Mouse (Mus musculus): ENCODE measurements around the gene Cox6a2. TPM values are rescaled to one million over a fixed set of nuclear protein-coding genes. Genes with fewer than 3 reads are reported as not detected.

Cox6a2 gene
- polyA plus RNA-seq, 1 experiment from 2014 or later: 6.8 TPM

DNA sequence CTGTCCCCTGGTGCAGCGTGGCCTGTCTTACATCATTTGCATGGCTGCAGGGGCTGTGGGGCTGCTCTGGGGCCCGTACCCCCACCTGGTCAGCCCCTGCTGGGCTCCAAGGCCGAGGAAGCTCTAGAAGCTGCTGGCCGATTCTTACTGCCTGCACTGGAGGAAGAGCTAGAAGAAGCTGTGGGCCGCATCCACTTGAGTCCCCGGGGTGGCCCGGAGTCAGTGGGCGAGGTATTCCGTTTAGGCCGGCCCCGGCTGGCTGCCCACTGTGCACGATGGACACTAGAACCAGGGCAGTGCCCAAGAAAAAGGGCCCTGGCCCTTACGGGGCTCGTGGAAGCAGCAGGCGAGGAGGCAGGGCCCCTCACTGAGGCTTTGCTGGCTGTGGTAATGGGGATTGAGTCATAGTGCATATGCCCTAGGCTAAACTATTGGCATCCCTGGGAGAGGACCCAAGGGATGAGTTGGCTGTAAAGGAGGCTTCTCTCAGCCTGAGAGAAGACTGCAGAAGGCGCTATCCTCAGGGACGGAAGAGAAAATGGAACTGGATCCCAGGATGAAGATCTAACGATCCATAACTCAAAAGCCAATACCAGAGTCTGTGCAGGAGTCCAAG lies 38.3 kb upstream of the Cox6a2 start:
- peaks cover 52% of the 10 kb centered on the region for H3K36me3 ChIP-seq (replicated peaks)
- ATAC-seq (ENCODE audit: insufficient read depth): no peak
- WGBS (ENCODE audit: insufficient replicate concordance): 87% methylated on average over 18 of the region's 18 CpGs

DNA sequence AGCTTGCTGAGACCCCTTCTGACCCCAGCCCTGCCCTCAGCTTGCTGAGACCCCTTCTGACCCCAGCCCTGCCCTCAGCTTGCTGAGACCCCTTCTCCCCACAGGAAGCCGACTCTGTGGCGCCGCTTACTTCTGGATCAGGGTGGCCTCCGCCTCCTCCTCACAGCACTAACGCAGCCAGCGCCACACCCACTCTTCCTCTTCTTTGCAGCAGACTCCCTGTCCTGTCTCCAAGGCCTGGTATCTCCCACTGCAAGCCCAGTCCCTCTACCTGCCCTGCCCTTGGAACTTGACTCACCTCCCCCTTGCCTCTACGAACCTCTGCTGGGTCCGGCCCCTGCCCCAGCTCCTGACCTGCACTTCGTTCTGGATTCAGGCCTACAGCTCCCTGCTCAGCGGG lies 37.7 kb upstream of the Cox6a2 start:
- ATAC-seq (ENCODE audit: insufficient read depth): no peak

More for the DNA sequence above, 38.3 kb upstream of the Cox6a2 start:
- Histone ChIP-seq H3K9ac (no peak overlapping the region), H3K27ac (replicated peaks) (no peak overlapping the region), H3K27me3 (peaks cover 17% of the 10 kb centered on the region), H3K9me3 (replicated peaks) (no peaks in the 10 kb centered on the region), H3K4me1 (replicated peaks) (peaks cover 39% of the 10 kb centered on the region), H3K4me3 (replicated peaks) (no peak overlapping the region), H3K4me2 (no peak overlapping the region)

DNA sequence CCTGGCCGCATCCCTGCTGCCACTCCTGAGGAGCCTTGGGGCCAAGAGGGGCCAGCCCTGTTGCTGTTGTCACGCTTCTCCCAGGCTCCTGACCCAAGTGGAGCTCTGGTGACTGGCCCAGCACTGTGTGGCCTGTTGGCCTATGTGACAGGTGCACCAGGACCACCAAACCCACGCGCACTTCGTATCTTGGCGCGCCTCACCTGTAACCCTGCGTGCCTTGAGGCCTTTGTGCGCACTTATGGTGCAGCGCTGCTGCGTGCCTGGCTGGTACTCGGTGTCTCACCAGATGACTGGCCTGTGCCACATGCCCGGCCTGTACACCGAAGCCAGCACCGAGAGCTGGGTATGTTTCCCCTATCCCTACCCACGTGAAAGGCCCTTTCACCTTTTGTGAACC lies 36.1 kb upstream of the Cox6a2 start:
- WGBS (ENCODE audit: insufficient replicate concordance): 88% methylated on average over 16 of the region's 16 CpGs
- Histone ChIP-seq H3K27me3 (peaks cover 8% of the 10 kb centered on the region; the same call in 1 of the 2 replicates), H3K4me3 (replicated peaks) (no peak overlapping the region), H3K4me2 (no peak overlapping the region), H3K27ac (replicated peaks) (no peak overlapping the region), H3K36me3 (replicated peaks) (peaks cover 55% of the 10 kb centered on the region), H3K9ac (no peak overlapping the region), H3K9me3 (replicated peaks) (no peaks in the 10 kb centered on the region), H3K4me1 (replicated peaks) (peaks cover 39% of the 10 kb centered on the region)
- ATAC-seq (ENCODE audit: insufficient read depth): no peak

More for the DNA sequence above, 37.7 kb upstream of the Cox6a2 start:
- Histone ChIP-seq H3K9ac (no peak overlapping the region), H3K27me3 (peaks cover 13% of the 10 kb centered on the region), H3K9me3 (replicated peaks) (no peaks in the 10 kb centered on the region), H3K4me1 (replicated peaks) (peaks cover 45% of the 10 kb centered on the region), H3K4me2 (no peak overlapping the region), H3K36me3 (replicated peaks) (peaks cover 55% of the 10 kb centered on the region), H3K4me3 (replicated peaks) (no peak overlapping the region), H3K27ac (replicated peaks) (no peak overlapping the region)
- WGBS (ENCODE audit: insufficient replicate concordance): 85% methylated on average over 10 of the region's 10 CpGs

DNA sequence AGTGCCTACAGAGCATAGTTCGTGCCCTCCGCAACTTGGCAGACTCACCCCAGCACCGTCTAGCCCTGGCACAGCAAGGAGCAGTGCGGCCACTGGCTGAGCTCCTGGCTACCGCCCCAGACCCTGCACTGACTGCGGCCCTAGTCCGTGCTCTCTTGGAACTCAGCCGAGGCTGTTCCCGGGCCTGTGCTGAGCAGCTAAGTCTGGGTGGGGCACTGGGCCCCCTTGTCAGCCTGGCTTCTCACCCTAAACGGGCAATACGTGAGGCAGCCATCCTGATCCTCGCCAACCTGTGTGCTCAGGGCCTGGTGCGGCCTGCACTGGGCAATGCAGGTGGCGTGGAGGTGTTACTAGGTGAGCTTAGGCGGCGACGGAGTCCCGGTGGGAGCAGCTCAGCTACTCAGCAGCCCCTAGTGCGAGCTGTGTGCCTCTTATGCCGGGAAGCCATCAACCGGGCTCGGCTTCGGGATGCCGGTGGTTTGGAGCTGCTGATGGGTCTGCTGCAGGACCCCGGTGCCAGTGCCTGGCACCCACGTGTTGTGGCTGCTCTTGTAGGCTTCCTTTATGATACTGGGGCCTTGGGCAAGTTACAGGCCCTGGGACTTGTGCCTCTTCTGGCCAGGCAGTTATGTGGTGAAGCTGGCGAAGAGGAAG lies 34.1 kb upstream of the Cox6a2 start:
- Histone ChIP-seq H3K36me3 (replicated peaks) (peaks cover 60% of the 10 kb centered on the region), H3K27ac (replicated peaks) (no peak overlapping the region), H3K9me3 (replicated peaks) (no peaks in the 10 kb centered on the region), H3K4me1 (replicated peaks) (peaks cover 33% of the 10 kb centered on the region), H3K27me3 (no peaks in the 10 kb centered on the region), H3K9ac (no peak overlapping the region), H3K4me3 (replicated peaks) (no peak overlapping the region), H3K4me2 (no peak overlapping the region)
- ATAC-seq (ENCODE audit: insufficient read depth): no peak
- 88% methylated on average over 27 of the region's 27 CpGs for WGBS (ENCODE audit: insufficient replicate concordance)

DNA sequence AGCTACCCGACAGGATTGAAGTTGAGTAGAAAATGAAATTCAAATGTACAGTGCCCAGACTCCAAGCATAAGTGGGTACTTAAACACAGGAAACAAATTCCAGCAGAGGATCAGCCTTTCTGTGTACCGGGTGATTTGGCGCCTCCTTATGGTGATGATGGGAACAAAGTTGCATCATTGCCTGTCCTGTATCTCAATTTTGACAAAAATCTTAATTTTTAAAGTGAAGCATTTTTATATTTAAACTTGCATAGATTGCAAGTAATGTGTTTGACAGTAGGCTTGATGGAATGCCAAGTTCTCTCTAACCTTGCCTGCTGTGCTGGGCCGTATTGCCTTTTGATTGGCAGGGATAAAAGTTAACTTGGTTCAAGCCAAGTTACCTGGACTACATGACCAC lies 32.8 kb upstream of the Cox6a2 start:
- ATAC-seq (ENCODE audit: insufficient read depth): no peak
- Histone ChIP-seq H3K4me3 (replicated peaks) (peak overlapping the region; percentile 82), H3K4me2 (peak overlapping the region; percentile 81), H3K27ac (replicated peaks) (peak overlapping the region; percentile 99), H3K4me1 (replicated peaks) (peaks cover 33% of the 10 kb centered on the region), H3K27me3 (no peaks in the 10 kb centered on the region), H3K9ac (peak overlapping the region; percentile 55), H3K9me3 (replicated peaks) (no peaks in the 10 kb centered on the region), H3K36me3 (replicated peaks) (peaks cover 48% of the 10 kb centered on the region)
- 24% methylated on average over 4 of the region's 4 CpGs for WGBS (ENCODE audit: insufficient replicate concordance)

DNA sequence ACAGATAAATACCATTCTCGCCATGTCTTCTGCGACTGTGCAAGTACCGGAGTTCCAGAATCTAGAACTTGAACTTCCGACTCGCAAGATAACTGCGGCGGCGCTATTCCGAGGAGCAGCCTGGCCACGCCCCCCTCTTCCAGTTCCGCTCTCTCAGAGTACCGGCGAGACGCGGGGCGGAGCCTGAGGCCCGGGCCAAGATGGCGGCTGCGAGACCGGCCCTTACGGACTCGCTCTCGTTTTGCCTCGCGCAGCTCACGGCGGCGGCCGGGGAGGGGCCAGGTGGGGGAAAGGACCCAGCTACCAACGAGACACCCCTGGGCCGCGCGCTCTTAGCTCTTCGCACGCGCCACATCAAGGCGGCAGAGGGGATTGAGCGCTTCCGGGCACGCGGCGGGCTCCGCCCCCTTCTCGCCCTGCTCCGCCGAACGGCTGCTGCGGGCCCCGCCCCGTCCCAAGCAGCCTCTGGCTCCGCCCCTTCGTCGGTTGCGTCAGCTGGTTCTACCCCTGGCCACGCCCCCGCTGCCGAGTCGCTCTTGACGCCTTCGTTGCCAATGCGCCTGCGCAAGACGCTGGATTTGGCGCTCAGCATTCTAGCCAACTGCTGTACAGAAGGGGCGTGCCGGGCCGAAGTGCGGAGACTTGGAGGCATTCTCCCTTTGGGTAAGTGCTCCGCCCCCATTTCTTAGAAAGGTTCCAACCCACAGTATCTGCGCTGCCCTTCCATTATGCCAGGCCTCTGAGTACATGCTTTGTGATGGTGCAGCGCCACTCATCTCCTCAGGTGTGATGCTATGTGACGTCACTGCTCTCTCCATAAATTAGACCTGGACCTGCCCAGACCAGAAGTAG lies 32.0 kb upstream of the Cox6a2 start, which contains the start of gene 9130023H24Rik:
Gene 9130023H24Rik (minus strand): TSS at position 105 of the 852 bp plus-strand sequence.
- Histone ChIP-seq H3K4me2 (peak within 1 kb of the TSS; percentile 84), H3K27ac (replicated peaks) (peak within 1 kb of the TSS; percentile 99), H3K9me3 (replicated peaks) (no peaks in the 10 kb centered on the region), H3K4me3 (replicated peaks) (peak within 1 kb of the TSS; percentile 82), H3K27me3 (no peaks in the 10 kb centered on the region), H3K4me1 (replicated peaks) (peaks cover 33% of the 10 kb centered on the region), H3K9ac (peak within 1 kb of the TSS; percentile 82), H3K36me3 (replicated peaks) (peaks cover 45% of the 10 kb centered on the region)
- peak; percentile 87 for ATAC-seq (ENCODE audit: insufficient read depth)
- WGBS (ENCODE audit: insufficient replicate concordance): under 1% methylated on average over 72 of the region's 72 CpGs

DNA sequence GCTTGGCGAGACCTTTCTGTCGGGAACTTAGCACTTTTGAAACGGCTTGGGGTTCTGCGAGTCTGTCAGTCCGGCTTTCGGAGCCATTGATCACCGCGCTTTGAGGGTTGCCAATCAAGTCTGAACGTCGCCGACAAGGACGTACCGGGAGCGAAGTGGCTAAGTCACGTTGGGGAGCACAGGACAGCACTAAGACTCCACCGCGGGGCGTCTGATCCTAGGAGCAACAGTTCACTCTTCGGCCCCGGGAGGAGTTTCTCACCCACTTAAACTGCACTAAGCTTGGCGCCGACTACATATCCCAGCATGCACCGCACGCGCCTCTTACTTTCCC lies 31.4 kb upstream of the Cox6a2 start:
- Histone ChIP-seq H3K27me3 (no peaks in the 10 kb centered on the region), H3K4me1 (replicated peaks) (peaks cover 33% of the 10 kb centered on the region), H3K4me3 (replicated peaks) (peak overlapping the region; percentile 82), H3K4me2 (peak overlapping the region; percentile 84), H3K27ac (replicated peaks) (peak overlapping the region; percentile 99), H3K9me3 (replicated peaks) (no peaks in the 10 kb centered on the region), H3K9ac (peak overlapping the region; percentile 82), H3K36me3 (replicated peaks) (peaks cover 40% of the 10 kb centered on the region)
- WGBS (ENCODE audit: insufficient replicate concordance): under 1% methylated on average over 25 of the region's 25 CpGs
- no peak for ATAC-seq (ENCODE audit: insufficient read depth)

DNA sequence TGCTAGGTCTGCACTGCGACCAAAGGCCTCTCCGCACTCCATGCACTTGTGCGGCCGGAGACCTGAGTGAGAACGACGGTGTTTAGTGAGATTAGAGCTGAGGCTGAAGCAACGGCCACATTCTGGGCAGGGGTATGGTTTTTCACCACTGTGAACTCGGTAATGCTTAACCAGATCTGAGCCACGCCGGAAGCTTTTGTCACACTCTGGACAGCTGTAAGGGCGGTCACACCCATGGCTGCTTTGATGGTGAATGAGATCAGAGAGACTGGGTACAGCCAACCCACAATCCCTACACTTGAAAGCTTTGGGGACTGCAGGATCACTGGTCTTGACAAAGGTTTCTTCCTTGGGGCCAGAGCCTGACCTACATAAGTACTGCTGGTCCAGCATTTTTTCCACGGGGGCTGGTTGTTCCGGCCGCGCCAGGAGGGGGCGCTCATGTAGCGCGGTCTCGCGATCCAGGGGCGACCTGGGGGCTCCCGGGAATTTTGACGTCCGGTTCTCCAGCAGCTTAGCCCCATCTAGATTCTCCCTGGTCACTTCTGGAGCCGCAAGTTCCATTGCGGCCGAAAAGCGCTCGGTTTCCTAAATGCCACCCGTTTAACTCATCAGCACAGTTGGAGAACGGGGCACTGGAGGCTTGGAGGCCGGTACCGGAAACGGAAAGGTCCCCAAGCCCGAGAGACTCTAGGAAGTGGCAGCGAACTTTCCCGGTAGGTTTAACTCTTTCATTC lies 30.8 kb upstream of the Cox6a2 start, which contains the start of gene Armc5:
Gene Armc5 (plus strand): TSS at position 487 of the 737 bp plus-strand sequence.
- peak within 1 kb of the TSS; percentile 84 for H3K4me2 ChIP-seq
- 0 out of 2 replicates have a peak, but pooled peaks have one; percentile 11 for ATAC-seq (ENCODE audit: insufficient read depth)
- no peaks in the 10 kb centered on the region for H3K27me3 ChIP-seq
- 23% methylated on average over 37 of the region's 37 CpGs for WGBS (ENCODE audit: insufficient replicate concordance)
- H3K9ac ChIP-seq: peak within 1 kb of the TSS; percentile 82
- H3K36me3 ChIP-seq (replicated peaks): peaks cover 35% of the 10 kb centered on the region
- H3K4me3 ChIP-seq (replicated peaks): peak within 1 kb of the TSS; percentile 82
- H3K4me1 ChIP-seq (replicated peaks): peaks cover 33% of the 10 kb centered on the region
- H3K27ac ChIP-seq (replicated peaks): peak within 1 kb of the TSS; percentile 99
- no peaks in the 10 kb centered on the region for H3K9me3 ChIP-seq (replicated peaks)

DNA sequence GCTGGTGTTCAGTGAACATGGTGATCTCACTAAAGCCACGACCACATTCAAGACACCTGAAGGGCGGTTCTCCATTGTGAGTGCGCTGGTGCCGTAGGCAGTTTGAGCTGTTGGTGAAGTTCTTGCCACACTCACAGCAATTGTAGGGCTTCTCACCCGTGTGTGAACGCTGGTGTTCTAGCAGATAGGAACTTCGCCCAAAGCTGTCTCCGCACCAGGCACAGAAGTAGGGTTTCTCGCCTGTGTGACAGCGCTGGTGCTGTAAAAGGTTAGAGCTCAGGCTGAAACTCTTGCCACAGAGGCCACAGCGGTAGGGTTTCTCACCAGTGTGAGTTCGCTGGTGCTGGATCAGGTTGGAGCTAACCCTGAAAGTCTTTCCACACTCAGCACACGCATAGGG lies 30.2 kb upstream of the Cox6a2 start:
- Histone ChIP-seq H3K27ac (replicated peaks) (peak overlapping the region; percentile 99; the same call in 1 of the 2 replicates), H3K9ac (no peak overlapping the region), H3K4me3 (replicated peaks) (peak overlapping the region; percentile 82), H3K36me3 (replicated peaks) (peaks cover 29% of the 10 kb centered on the region), H3K27me3 (peaks cover 3% of the 10 kb centered on the region; the same call in 1 of the 2 replicates), H3K9me3 (replicated peaks) (no peaks in the 10 kb centered on the region), H3K4me2 (peak overlapping the region; percentile 84), H3K4me1 (replicated peaks) (peaks cover 33% of the 10 kb centered on the region)
- no peak for ATAC-seq (ENCODE audit: insufficient read depth)
- 82% methylated on average over 13 of the region's 13 CpGs for WGBS (ENCODE audit: insufficient replicate concordance)

DNA sequence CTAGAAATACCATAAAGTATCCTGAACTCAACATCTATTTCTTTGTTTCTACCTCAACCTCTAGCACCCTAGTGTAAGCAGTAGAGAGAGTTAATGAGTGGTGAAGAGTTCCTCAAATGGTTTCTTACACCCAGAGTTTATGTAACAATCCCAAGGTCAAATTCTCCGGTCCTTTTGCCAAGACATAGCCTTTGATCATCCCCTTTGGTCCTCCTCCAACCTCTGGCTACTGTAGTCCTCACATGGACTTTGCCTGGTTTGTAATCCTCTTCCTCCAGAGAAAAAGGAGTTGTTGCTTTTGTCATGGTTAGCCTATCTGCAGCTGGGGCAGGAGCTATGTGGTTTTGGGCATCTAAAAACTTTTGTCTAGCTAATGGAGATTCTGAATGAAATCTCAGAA lies 29.3 kb upstream of the Cox6a2 start:
- 68% methylated on average over 1 of the region's 1 CpGs for WGBS (ENCODE audit: insufficient replicate concordance)
- H3K9me3 ChIP-seq (replicated peaks): no peaks in the 10 kb centered on the region
- peaks cover 29% of the 10 kb centered on the region for H3K4me1 ChIP-seq (replicated peaks)
- H3K36me3 ChIP-seq (replicated peaks): peaks cover 21% of the 10 kb centered on the region
- H3K27me3 ChIP-seq: peaks cover 7% of the 10 kb centered on the region; the same call in 1 of the 2 replicates
- no peak overlapping the region for H3K27ac ChIP-seq (replicated peaks)
- H3K4me3 ChIP-seq (replicated peaks): no peak overlapping the region
- H3K4me2 ChIP-seq: no peak overlapping the region
- no peak for ATAC-seq (ENCODE audit: insufficient read depth)
- H3K9ac ChIP-seq: no peak overlapping the region
